Comparison of ENCODE assay signal across 11 mouse cellular contexts in the genomic region with DNA sequence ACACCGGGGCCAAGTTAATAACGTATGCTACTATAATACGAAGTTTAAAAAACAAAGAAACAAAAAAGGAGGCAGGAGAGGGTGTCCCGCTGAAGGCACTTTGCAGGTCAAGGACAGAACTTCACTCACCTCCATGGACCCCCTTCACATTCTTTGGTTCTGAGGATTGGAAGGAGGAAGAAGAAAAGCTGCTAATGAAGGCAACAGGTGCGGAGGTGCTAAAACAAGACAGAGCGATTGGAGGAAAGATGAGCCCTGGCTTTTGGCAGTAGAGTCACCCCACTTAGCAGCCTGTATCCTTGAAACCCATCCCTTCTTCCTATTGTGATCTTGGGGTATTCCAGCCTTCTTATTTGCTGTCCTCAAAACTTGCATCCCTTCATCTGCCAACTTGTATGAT. TPM values are rescaled to one million over a fixed set of nuclear protein-coding genes. Genes with fewer than 3 reads are reported as not detected.
DNase-seq lines count a peak whose midpoint lies in the region; ATAC-seq and TF ChIP-seq lines count a peak whose summit lies in the region.
"Had no signal": no experiment of that assay in that cellular context is flagged by ENCODE, and none has a peak within 500 bp of the region (broad histone marks: within the 10 kb centered on the region; RNA-seq: fewer than 3 reads in every experiment).

No protein-coding gene starts in this region.

- DNase-seq in cerebellum, adult 2 months = no peak
- no peak for DNase-seq in cerebellum, adult 11 months
- DNase-seq in liver, embryonic 11.5 days (ENCODE audit: low spot score) = no peak
- DNase-seq in liver, postnatal 0 days = no peak
- DNase-seq in midbrain, postnatal 0 days (ENCODE audit: low spot score) = no peak
- DNase-seq in gastrocnemius, adult 2 months = no peak
- no peak for DNase-seq in spleen, adult 12 weeks (ENCODE audit: low spot score)
- DNase-seq: layer of hippocampus, postnatal 36 days; lung, postnatal 36 days had no signal

- H3K4me1 ChIP-seq in cerebellum, adult 2 months (ENCODE audit: control insufficient read depth, insufficient read depth, low read length) = peaks cover 41% of the 10 kb centered on the region
- H3K4me1 ChIP-seq in liver, embryonic 11.5 days (replicated peaks; ENCODE audit: control insufficient read depth, insufficient read depth, low read length) = peaks cover 19% of the 10 kb centered on the region
- peaks cover 8% of the 10 kb centered on the region for H3K4me1 ChIP-seq in liver, postnatal 0 days (ENCODE audit: insufficient read depth)
- peaks cover 68% of the 10 kb centered on the region for H3K4me1 ChIP-seq in hindbrain, embryonic 12.5 days
- peaks cover 25% of the 10 kb centered on the region; the same call in 1 of the 2 replicates for H3K4me1 ChIP-seq in midbrain, postnatal 0 days (ENCODE audit: insufficient read depth, low read length)

- no peak for TF ChIP-seq CTCF in cerebellum, adult 2 months (IDR thresholded peaks at IDR 0.05; ENCODE audit: borderline replicate concordance, insufficient read depth, low read depth, low read length)
- TF ChIP-seq CTCF in liver, postnatal 0 days (IDR thresholded peaks at IDR 0.05; ENCODE audit: low read depth) = no peak
- TF ChIP-seq CTCF in midbrain, postnatal 0 days (IDR thresholded peaks at IDR 0.05) = no peak
- TF ChIP-seq CTCF in gastrocnemius, adult 2 months (IDR thresholded peaks at IDR 0.05) = no peak

- ATAC-seq in liver, embryonic 11.5 days (replicated peaks; ENCODE audit: low FRiP score) = no peak
- no peak for ATAC-seq in liver, postnatal 0 days
- no peak for ATAC-seq in hindbrain, embryonic 12.5 days (ENCODE audit: low FRiP score)
- ATAC-seq in midbrain, postnatal 0 days (ENCODE audit: low FRiP score) = no peak

- peak overlapping the region; percentile 88 for H3K27ac ChIP-seq in cerebellum, adult 2 months (ENCODE audit: insufficient read depth, low read length)
- H3K27ac ChIP-seq in liver, embryonic 11.5 days (ENCODE audit: low read depth, low read length) = no peak overlapping the region
- H3K27ac ChIP-seq in liver, postnatal 0 days (ENCODE audit: low read depth) = no peak overlapping the region
- H3K27ac ChIP-seq in hindbrain, embryonic 12.5 days = peak overlapping the region; percentile 99
- peak overlapping the region; percentile 92 for H3K27ac ChIP-seq in midbrain, postnatal 0 days (ENCODE audit: low read depth, low read length)
- no peak overlapping the region for H3K27ac ChIP-seq in gastrocnemius, adult 2 months

- peak overlapping the region; percentile 33 for H3K4me2 ChIP-seq in liver, embryonic 11.5 days
- no peak overlapping the region for H3K4me2 ChIP-seq in liver, postnatal 0 days (ENCODE audit: low read depth, low read length)
- H3K4me2 ChIP-seq in hindbrain, embryonic 12.5 days (replicated peaks) = peak overlapping the region; percentile 66
- peak overlapping the region; percentile 54 for H3K4me2 ChIP-seq in midbrain, postnatal 0 days (ENCODE audit: low read depth, low read length, poor library complexity, severe bottlenecking)

- H3K4me3 ChIP-seq in cerebellum, adult 2 months (replicated peaks; ENCODE audit: insufficient read depth, low read depth, low read length) = peak overlapping the region; percentile 50
- no peak overlapping the region for H3K4me3 ChIP-seq in liver, embryonic 11.5 days (ENCODE audit: low read depth, low read length)
- no peak overlapping the region for H3K4me3 ChIP-seq in liver, postnatal 0 days (ENCODE audit: low read depth, low read length)
- peak overlapping the region; percentile 35 for H3K4me3 ChIP-seq in hindbrain, embryonic 12.5 days
- H3K4me3 ChIP-seq in midbrain, postnatal 0 days (ENCODE audit: low read depth, low read length) = peak overlapping the region; percentile 29
- H3K4me3 ChIP-seq in gastrocnemius, adult 2 months = no peak overlapping the region

- no peak overlapping the region for H3K9ac ChIP-seq in liver, embryonic 11.5 days (ENCODE audit: low read depth, low read length)
- H3K9ac ChIP-seq in liver, postnatal 0 days (replicated peaks) = no peak overlapping the region
- H3K9ac ChIP-seq in hindbrain, embryonic 12.5 days = peak overlapping the region; percentile 63
- H3K9ac ChIP-seq in midbrain, postnatal 0 days (replicated peaks; ENCODE audit: low read length, poor library complexity, severe bottlenecking) = peak overlapping the region; percentile 56

- H3K27me3 ChIP-seq in cerebellum, adult 2 months (ENCODE audit: control insufficient read depth, insufficient read depth, low read length) = no peaks in the 10 kb centered on the region
- H3K27me3 ChIP-seq in liver, embryonic 11.5 days (replicated peaks; ENCODE audit: control insufficient read depth, insufficient read depth, low read length) = 0 out of 2 replicates have a peak, but pooled peaks cover 3% of the 10 kb centered on the region
- H3K27me3 ChIP-seq in liver, postnatal 0 days (ENCODE audit: insufficient read depth, low read length) = no peaks in the 10 kb centered on the region
- no peaks in the 10 kb centered on the region for H3K27me3 ChIP-seq in hindbrain, embryonic 12.5 days
- H3K27me3 ChIP-seq in midbrain, postnatal 0 days (ENCODE audit: insufficient read depth, low read length) = no peaks in the 10 kb centered on the region

- intact Hi-C loops in gastrocnemius, adult 2 months (cut with DNase I) = loop anchor here (5.0 kb wide), 2 partner anchors 108 to 123 kb away; no protein-coding TSS in a partner anchor

- H3K36me3 ChIP-seq in liver, embryonic 11.5 days (ENCODE audit: control insufficient read depth, insufficient read depth, low read length) = peaks cover 21% of the 10 kb centered on the region
- peaks cover 28% of the 10 kb centered on the region for H3K36me3 ChIP-seq in liver, postnatal 0 days (replicated peaks; ENCODE audit: insufficient read depth, low read length)
- H3K36me3 ChIP-seq in hindbrain, embryonic 12.5 days = peaks cover 42% of the 10 kb centered on the region
- peaks cover 36% of the 10 kb centered on the region; the same call in 1 of the 2 replicates for H3K36me3 ChIP-seq in midbrain, postnatal 0 days (ENCODE audit: insufficient read depth, low read length)

- no peak for TF ChIP-seq EP300 in liver, postnatal 0 days (IDR thresholded peaks at IDR 0.05; ENCODE audit: low read depth)

- WGBS in cerebellum, adult 2 months = 31% methylated on average over 6 of the region's 6 CpGs
- 69% methylated on average over 6 of the region's 6 CpGs for WGBS in liver, embryonic 11.5 days
- WGBS in liver, postnatal 0 days (ENCODE audit: insufficient replicate concordance) = 89% methylated on average over 6 of the region's 6 CpGs
- WGBS in hindbrain, embryonic 12.5 days = 38% methylated on average over 6 of the region's 6 CpGs
- 30% methylated on average over 6 of the region's 6 CpGs for WGBS in midbrain, postnatal 0 days

- TF ChIP-seq POLR2A in cerebellum, adult 2 months (IDR thresholded peaks at IDR 0.05; ENCODE audit: borderline replicate concordance, insufficient read depth, low read length) = no peak

- H3K9me3 ChIP-seq in liver, embryonic 11.5 days (ENCODE audit: control insufficient read depth, low read length) = no peaks in the 10 kb centered on the region
- H3K9me3 ChIP-seq in liver, postnatal 0 days (ENCODE audit: low read length) = no peaks in the 10 kb centered on the region
- H3K9me3 ChIP-seq in hindbrain, embryonic 12.5 days (replicated peaks) = no peaks in the 10 kb centered on the region
- no peaks in the 10 kb centered on the region for H3K9me3 ChIP-seq in midbrain, postnatal 0 days (ENCODE audit: low read length)

RNA-seq across cellular contexts. Expression of a gene that starts 5.6 kb away (rescaled TPM):
- polyA plus RNA-seq in cerebellum, adult 2 months (2012; rRNA removed) = 2.0 and 2.4 TPM in 2 replicates
- polyA plus RNA-seq in liver, embryonic 11.5 days (2014; fragmentation: Nextera tagmentation; extraction: Ambion mirVana) = 0.85 TPM in 1 of 2 replicates, not detected in the other
- polyA plus RNA-seq in liver, postnatal 0 days (2015; fragmentation: Nextera tagmentation; extraction: Ambion mirVana) = 0.23 and 0.31 TPM in 2 replicates
- polyA plus RNA-seq in hindbrain, embryonic 12.5 days (2016; fragmentation: Nextera tagmentation; extraction: Ambion mirVana) = 0.59 and 1.6 TPM in 2 replicates
- not detected in 2 replicates for total RNA-seq in midbrain, postnatal 0 days (2014; rRNA removed)
- polyA plus RNA-seq in midbrain, postnatal 0 days (2015; fragmentation: Nextera tagmentation; extraction: Ambion mirVana) = 0.18 and 0.81 TPM in 2 replicates
- 1 to 10 TPM in 1 of 2 experiments, under 1 TPM in 1; 0.46 to 2.6 TPM for total RNA-seq in gastrocnemius, adult 2 months (2021)

RNA-seq across cellular contexts. Expression of a gene that starts 10.7 kb away (rescaled TPM):
- 184 and 188 TPM in 2 replicates for polyA plus RNA-seq in cerebellum, adult 2 months (2012; rRNA removed)
- 19.8 and 21.9 TPM in 2 replicates for polyA plus RNA-seq in liver, embryonic 11.5 days (2014; fragmentation: Nextera tagmentation; extraction: Ambion mirVana)
- 8.8 and 9.0 TPM in 2 replicates for polyA plus RNA-seq in liver, postnatal 0 days (2015; fragmentation: Nextera tagmentation; extraction: Ambion mirVana)
- polyA plus RNA-seq in hindbrain, embryonic 12.5 days (2016; fragmentation: Nextera tagmentation; extraction: Ambion mirVana) = 64.4 and 71.7 TPM in 2 replicates
- total RNA-seq in midbrain, postnatal 0 days (2014; rRNA removed) = 60.4 and 65.5 TPM in 2 replicates
- 23.5 TPM in 2 replicates for polyA plus RNA-seq in midbrain, postnatal 0 days (2015; fragmentation: Nextera tagmentation; extraction: Ambion mirVana)
- 10 to 100 TPM; 13.5 to 13.8 TPM for total RNA-seq in gastrocnemius, adult 2 months (2021)

RNA-seq across cellular contexts. Expression of a gene that starts 25.3 kb away (rescaled TPM):
- polyA plus RNA-seq in cerebellum, adult 2 months (2012; rRNA removed) = 44.1 and 48.0 TPM in 2 replicates
- 50.7 and 61.8 TPM in 2 replicates for polyA plus RNA-seq in liver, embryonic 11.5 days (2014; fragmentation: Nextera tagmentation; extraction: Ambion mirVana)
- 5.8 and 7.2 TPM in 2 replicates for polyA plus RNA-seq in liver, postnatal 0 days (2015; fragmentation: Nextera tagmentation; extraction: Ambion mirVana)
- polyA plus RNA-seq in hindbrain, embryonic 12.5 days (2016; fragmentation: Nextera tagmentation; extraction: Ambion mirVana) = 126 and 133 TPM in 2 replicates
- 93.8 and 108 TPM in 2 replicates for total RNA-seq in midbrain, postnatal 0 days (2014; rRNA removed)
- polyA plus RNA-seq in midbrain, postnatal 0 days (2015; fragmentation: Nextera tagmentation; extraction: Ambion mirVana) = 58.0 and 66.1 TPM in 2 replicates
- 10 to 100 TPM in 1 of 2 experiments, 1 to 10 TPM in 1; 9.6 to 14.1 TPM for total RNA-seq in gastrocnemius, adult 2 months (2021)

RNA-seq across cellular contexts. Expression of a gene that starts 32.4 kb away (rescaled TPM):
- 0.03 and 0.10 TPM in 2 replicates for polyA plus RNA-seq in cerebellum, adult 2 months (2012; rRNA removed)
- not detected in 2 replicates for polyA plus RNA-seq in liver, embryonic 11.5 days (2014; fragmentation: Nextera tagmentation; extraction: Ambion mirVana)
- polyA plus RNA-seq in liver, postnatal 0 days (2015; fragmentation: Nextera tagmentation; extraction: Ambion mirVana) = not detected in 2 replicates
- polyA plus RNA-seq in hindbrain, embryonic 12.5 days (2016; fragmentation: Nextera tagmentation; extraction: Ambion mirVana) = not detected in 2 replicates
- not detected in 2 replicates for total RNA-seq in midbrain, postnatal 0 days (2014; rRNA removed)
- polyA plus RNA-seq in midbrain, postnatal 0 days (2015; fragmentation: Nextera tagmentation; extraction: Ambion mirVana) = not detected in 2 replicates
- total RNA-seq in gastrocnemius, adult 2 months (2021) = not detected
- total RNA-seq: heart, postnatal 4 days; layer of hippocampus, postnatal 36 days had no signal

Comparison
In these comparisons a context has a peak if more than half of its experiments do, and no peak if none do; other contexts are left out.
1. H3K27ac ChIP-seq: peak in cerebellum, adult 2 months (single experiment), hindbrain, embryonic 12.5 days (single experiment) and midbrain, postnatal 0 days (single experiment); none in liver, embryonic 11.5 days (single experiment), liver, postnatal 0 days (single experiment) and gastrocnemius, adult 2 months (single experiment).
2. H3K4me3 ChIP-seq: peak in cerebellum, adult 2 months (single experiment), hindbrain, embryonic 12.5 days (single experiment) and midbrain, postnatal 0 days (single experiment); none in liver, embryonic 11.5 days (single experiment), liver, postnatal 0 days (single experiment) and gastrocnemius, adult 2 months (single experiment).
3. H3K9ac ChIP-seq: peak in hindbrain, embryonic 12.5 days (single experiment) and midbrain, postnatal 0 days (single experiment); none in liver, embryonic 11.5 days (single experiment) and liver, postnatal 0 days (single experiment).